Mouse (Mus musculus) v-Abl transformed pro-B cells (cell line): ENCODE measurements at regions not wholly inside any gene's neighbourhood (a gene's known extent, or its start where the extent isn't known, plus 50 kb on each side); places are given as distances from the start of the nearest gene placed in this dataset.
"Not testable (repeated sequence)": the region's sequence is repeated elsewhere in the genome, so short reads cannot be mapped to it uniquely, and the experiment has no call there.

Source experiments
- in situ Hi-C, 2 experiments: fragments of 400-800 bp; cut with MboI; formaldehyde crosslinking; loops; one replicate each; pipeline ENCODE4 v1.15.1; 2025; ENCODE audit not compliant: unreplicated experiment in 2 of 2

DNA sequence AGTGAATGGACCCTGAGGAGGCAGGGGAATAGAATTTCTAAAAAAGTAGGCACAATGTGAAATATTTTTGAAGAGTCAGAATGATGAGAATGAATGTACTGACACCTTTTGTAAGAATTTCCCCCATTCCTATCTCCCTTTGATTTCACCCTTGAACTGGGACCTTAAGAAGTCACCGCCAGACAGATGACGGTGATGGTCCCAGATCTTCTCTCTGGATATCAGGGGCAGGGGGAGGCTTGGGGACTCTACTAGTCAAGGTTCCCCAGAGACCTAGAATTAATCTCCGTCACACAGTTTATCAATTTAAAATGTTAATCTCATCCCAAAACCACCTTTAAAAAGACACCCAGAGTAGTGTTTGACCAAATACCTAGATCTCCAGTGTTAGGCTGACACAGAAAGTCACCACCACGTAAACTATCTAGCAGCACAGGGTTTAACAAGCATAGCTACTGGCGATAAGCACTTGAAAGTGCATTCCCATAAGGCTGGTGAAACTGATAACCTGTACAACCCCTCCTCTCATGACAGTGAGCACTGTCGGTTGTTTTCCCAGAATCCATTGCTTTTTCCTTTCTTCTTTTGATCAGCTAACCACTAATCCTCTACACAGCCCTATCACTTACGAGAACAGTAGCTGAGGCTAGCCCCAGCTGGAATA is 163.5 kb upstream of the Cdkn3 start:
- in situ Hi-C loops: no loop called here

DNA sequence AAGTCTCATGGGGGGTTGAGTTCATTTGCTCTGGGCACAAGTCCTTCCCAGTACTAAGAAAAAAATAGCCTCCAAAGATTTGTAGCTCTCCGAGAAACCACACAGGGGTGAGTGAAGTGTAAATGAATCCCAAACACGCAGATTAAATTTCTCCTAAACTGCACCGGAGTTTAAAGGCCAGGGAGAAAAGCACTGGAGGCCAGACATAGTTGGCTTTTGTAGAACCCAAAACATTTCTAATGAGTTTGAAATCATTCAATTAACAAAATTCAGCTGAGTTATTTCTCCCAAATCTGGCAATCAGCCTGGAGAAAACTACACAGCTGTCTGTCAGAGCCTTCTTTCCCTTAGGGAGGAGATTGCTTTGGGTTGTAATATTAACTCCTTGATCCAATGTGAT is 166.2 kb upstream of the Cdkn3 start:
- in situ Hi-C loops: no loop called here

DNA sequence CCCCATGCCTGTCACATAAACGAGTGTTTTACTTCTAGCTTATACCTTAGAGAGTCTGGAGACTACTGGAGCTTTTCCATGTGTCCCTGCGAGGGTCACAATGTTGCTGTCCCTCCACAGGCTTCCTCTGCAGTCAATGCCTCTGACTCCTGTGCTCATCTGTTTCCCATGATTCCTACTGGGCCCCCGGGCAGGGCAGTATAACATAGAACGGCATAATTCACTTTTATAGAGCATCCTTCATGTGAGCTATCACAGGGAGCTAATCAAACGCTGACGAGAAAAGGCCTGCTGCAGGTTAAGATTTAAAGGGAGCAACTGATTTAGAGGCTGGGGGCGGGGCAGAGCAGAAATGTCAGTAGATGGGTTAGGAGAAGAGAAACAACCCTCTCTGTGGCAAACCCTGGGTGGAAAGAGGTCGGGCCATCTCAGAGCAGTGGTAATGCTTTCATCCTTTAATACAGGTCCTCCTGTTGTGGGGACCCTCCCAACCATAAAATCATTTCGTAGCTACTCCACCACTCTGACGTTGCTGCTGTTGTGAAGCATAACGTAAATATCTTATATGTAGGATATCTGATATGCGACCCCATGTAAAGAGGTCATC is 168.5 kb upstream of the Cdkn3 start:
- in situ Hi-C loops: no loop called here

DNA sequence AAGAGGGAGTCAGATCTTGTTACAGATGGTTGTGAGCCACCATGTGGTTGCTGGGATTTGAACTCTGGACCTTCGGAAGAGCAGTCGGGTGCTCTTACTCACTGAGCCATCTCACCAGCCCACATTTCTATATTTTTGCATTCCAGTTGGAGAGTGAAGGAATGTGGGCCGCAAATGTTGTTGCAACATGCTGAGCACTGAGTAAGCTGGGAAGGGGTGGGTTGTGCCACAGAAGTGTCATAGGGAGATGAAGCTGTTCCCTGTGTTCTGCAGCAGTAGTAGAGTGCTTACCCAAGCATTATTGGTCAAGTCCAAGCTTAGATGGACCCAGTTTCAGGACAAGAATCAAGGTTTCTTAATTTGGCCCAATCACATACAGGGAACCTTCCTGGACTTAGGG is 169.1 kb upstream of the Cdkn3 start:
- in situ Hi-C loops: no loop called here

DNA sequence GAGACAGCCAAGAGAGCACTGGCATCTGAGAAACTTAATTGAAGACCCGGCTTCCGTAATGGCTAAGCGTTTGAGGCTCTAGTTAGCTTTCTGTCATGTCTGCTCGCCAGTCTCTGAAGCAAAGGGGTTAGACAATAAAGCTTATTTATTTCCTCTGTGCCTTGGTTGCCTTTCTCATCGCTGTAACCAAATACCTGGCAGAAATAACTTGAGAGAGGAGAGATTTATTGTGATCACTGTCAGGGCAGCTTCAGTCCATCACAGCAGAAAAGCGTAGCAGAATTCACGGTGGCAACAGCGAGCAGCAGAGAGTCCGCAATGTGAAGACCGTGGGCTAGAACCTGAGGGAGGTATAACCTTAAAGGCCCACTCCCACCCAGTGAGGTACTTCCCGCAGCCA is 174.2 kb upstream of the Cdkn3 start:
- in situ Hi-C loops: no loop called here

DNA sequence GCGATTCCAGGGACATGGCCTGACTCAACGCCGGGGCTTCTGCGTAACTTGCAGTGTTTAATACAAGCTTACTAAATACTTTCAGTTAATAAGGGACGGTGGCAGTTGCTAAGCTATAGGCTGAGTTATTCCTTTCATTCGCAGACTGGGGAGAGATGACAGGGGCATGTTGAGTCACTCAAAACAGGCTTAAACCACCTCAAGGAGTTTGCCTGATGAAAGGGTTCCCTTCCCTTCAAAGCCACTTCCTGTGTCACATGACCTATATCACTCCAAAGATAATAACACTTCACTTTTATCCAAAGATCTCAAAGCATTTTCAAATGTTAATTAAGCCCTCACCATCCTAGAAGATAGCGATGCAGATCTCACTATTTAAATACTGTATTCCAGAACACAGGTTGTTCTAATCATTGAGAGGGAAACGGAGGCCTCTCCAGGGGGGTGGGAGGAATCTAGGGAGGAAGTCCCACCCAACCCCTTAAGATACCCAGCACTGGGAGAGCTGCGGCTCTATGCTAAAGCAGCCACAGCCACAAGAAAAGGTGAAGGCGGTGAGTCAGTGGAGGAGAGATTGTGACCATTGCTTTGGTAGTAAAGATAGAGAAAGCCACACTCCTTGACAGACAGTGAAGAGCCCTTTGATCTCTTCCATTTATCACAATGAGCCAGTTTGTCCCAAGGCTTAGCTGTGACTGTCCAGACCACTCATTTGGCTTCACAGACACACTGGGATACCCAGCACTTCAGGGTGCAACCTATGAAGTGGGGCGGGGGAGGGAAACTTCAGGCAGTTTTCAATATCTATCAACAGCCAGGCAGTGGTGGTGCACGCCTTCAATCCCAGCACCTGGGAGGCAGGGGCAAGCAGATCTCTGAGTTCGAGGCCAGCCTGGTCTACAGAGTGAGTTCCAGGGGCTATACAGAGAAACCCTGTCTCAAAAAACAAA is 182.0 kb upstream of the Cdkn3 start:
- in situ Hi-C loops: no loop called here

DNA sequence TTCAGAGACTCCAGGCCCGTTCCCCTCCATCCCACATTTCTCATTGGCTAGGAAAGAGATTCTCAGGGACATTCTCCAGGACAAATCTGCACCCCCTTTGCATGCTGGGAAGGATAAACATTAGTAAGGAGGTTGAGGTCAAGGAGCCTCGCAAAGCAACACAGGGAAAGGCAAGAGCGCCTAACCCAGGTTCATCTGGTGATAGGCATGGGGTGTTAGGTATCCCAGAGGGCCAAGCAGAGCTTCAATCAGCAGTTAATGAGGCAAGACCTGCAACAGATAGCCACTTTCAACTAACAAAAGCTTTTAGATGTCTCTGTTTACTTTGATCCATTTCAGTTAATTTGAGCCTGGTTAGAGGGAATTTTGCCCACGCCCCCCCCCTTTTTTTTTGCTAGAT is 184.5 kb upstream of the Cdkn3 start:
- in situ Hi-C loops: no loop called here

DNA sequence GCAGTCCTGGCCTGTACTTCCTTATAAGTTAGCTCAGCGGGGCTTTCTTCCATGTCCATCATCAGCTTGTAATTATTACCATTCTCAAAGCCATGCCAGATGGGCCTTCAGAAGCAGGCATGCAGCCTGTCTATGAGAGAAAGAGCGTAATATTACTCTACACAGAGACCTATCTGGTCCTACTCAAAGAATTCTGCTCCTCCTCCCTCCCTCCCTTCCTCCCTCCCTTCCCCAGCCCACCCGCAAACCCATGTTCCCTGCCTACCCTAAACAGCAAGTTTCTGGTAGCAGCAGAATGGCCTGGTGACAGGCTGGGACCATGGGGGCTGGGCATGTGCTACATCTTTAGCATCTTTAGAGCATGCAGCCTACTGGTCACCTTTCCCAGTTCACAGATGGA is 184.9 kb upstream of the Cdkn3 start:
- in situ Hi-C loops: no loop called here

DNA sequence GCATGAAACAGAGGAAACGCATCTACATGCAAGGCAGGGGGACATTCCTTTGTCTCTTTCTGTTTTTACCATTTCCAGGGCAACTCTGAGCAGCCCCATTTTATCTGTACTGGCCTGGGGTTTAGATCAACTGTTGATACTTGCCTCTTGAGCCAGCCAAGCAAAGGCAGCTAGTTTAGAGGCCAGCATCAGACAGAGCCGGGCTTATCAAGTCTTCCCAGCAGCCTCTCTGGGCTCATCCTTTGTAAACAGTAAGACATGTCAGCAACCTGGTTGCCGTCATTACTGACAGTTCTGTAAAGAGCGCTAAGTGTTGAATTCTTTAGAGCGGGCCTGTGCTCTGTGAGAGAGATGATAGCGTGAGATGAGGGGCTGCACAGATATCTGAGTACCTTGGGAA is 182.9 kb upstream of the Bmp4 start:
- in situ Hi-C loops: no loop called here

DNA sequence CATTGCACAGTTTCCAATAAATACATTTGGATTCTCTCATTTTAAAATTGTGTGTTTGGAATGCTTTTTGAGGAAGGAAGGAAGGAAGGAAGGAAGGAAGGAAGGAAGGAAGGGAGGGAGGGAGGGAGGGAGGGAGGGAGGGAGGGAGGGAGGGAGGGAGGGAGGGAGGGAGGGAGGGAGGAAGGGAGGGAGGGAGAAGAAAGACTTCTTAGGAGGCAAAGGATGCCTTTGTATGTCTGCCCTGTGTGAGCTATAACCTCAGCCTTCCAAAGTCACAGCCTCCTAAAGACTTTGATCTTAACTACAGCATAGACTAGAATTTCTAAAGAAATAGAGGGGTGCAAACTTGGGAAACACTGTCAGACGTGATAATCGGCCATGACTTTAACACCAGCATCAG is 182.5 kb upstream of the Bmp4 start:
- in situ Hi-C loops: not testable (repeated sequence)

DNA sequence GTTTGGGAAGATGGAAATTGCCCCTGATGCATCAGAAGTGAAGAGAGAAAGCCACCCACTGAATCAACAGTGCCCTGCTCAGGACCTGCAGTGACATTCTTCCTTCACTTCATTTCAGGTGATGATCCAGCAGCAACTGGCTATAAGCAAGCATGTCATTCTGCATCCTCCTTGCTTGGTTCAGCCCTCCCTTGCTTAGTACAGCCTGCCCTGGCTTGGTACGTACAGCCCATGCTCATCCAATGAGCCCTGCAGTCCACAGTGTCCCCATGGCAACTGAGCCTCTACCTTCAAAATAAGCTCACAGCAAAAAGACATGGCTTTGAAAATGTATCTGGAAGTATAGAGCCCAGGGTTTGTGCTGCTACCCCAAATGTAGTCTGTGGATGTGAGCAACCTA is 181.4 kb upstream of the Bmp4 start:
- in situ Hi-C loops: no loop called here

DNA sequence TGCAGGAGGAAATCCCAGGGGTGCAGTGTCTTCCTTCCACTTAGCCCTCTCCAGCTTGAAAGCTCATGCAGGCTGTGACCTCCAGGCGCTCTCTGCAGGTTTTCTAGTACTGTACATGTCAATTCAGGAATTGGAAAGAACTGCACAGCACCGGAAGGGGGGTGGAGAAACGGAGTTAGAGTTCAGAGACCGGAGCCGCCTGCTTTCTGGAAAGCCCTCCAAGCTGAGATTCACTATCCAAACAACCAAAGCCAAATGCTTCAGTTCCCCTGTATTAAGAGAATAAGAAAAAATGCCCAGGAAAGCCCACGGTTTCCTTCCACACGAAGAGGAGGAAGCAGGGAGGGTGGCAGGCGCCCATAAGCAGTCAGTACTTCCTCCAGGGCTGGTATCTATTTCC is 178.8 kb upstream of the Bmp4 start:
- in situ Hi-C loops: no loop called here

DNA sequence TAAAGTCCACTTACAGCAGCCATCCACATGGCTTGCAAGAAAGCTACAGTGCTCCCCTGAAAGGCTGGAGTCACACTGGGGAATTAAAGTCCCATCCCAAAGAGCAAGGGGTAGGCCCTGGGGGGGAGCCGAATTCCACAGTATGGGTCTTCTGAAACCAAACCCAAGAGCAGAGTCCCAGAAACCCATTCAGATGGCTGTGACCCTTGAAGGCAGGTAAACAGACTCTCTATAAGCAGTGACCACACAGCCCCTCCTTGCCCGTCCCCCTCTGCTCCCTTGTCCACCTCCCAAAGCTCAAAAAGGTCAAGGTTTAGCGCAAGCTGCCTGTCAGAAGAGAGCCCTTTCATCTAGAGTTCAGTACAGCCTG is 176.9 kb upstream of the Bmp4 start:
- in situ Hi-C loops: no loop called here

DNA sequence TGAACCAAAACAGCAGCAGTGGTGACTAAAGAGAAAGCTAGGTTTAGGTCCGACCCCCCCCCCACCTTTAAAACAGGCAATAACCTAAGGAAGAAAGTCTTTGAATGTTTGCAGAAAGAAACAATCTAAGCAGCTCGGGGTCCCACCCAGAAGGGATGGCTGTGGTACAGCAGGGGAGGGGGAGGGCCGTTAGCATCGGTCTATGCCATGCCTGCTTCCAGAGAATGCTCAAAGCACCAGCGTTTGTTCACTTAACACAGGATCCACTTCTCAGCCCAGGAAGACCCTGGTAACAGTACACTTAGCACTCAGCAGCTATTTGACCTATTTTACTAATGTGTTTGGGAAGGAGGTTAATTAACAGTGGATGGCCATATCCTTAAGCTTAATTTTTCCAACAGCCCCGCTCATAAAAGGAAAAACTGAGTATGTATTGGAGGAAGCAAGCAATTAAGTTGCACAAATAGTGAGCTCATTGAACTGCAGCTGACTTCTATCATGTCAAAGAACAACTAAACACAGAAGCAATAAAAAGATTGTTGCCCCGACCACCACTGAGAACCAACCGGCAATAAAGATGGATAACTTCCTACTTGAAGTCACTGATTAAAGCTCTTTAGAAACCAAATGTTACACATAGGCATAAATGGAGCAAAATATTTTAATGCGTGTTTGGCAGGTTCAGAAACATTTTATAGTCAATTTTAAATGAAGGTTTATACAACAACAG is 176.4 kb upstream of the Bmp4 start:
- in situ Hi-C loops: no loop called here

DNA sequence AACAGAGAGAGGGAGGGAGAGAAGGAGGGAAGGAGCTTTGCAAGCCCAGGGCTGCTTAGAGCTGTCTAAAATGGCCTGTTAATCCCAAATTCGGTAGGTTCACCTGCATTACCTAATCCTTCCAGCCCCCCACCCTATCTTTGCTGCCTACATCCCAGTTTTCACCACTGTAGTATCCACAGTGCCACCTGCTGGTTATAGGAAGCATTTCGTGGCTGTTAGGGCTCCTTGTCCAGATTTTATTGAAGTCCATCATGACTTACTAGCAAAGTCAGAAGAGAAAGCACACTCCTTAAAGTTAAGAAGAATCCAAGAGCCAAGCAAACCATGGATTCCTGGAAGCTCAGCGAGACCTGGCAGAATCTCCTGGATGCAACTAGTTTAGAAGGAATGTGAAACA is 174.5 kb upstream of the Bmp4 start:
- in situ Hi-C loops: no loop called here

DNA sequence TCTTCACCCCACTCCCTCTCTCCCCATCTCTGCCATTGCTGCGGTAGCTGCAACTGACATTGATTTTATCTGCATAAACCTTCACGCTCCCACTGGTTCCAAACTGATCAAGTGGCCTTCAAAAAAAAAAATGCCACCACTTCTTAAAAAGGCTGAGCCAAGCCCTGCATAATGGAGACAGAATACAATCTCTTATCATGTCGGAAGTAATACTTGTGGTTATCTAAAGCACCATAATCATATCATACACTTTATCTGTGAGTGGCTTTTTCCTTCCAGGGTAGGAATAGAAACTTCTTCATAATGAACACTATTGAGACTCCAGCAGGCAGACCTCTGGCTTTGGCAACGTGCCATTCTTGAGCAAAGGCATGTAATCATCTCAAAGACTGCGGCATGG is 171.5 kb upstream of the Bmp4 start:
- in situ Hi-C loops: no loop called here

DNA sequence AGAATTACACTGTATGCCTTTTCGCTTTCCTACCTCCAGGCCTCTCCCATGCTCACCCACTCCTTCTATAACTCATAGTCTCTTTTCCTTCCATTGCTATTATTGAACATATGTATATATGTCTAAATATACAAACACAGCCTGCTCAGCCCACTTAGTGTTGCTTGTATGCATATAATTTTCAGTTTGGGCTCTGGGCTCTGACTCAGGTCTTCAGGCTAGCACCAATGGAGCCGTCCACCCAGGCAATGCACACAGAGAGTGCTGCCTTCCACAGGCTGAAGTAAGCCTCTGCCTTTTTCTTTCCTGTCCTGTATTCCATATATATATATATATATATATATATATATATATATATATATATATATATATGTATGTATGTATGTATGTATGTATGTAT is 162.8 kb upstream of the Bmp4 start:
- in situ Hi-C loops: no loop called here

DNA sequence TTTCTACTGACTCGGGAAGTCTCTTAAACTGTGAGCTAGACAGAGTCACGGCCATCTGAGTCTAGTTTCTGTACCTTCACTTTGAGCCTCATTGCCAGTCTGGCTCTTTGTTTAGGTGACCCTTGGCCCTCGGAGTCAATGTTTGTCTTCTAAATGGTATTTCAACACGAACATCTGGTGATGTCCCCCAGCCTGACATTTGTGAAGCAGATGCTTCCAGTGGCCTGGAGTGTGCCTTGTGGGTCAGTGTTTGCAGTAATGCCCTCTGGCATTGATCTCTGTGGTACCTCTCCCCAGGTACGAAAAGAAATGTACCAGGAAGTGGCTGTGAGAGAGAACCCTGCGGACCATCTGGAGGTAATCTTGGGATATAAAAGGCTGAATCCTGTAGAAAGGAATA is 155.7 kb upstream of the Bmp4 start:
- in situ Hi-C loops: no loop called here

DNA sequence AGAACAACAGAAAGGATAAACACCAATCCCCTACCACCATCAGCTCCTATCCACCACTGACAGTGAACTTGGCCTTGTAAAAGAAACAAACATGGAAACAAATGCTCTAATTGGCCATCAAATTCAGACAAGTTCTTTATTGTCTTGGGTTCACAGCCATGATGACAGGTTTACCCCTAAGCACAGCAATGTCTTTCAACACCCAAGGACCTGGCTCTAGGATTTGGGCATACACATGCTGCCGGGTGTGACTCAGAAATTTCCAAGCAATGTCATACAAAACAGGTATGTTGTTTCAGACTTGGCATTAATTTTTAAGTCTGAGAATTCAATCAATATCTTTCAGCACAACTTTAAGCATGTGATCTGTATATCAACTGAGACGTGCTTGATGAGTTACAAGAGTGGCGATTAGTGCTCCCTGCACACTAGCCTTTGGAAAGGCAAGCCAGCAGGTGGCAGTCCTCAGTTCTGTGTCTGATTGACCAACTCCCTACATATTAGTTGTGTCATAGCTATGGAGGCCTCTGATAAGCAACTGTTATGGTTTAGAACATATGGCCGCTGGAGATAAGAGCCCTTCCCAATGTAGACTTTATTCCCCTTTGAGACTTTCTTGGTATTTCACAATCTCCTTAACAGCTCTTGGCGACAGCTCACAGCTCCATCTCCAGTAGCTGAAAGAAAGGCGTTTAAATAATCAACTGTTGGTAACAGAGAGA is 149.2 kb upstream of the Bmp4 start:
- in situ Hi-C loops: no loop called here

DNA sequence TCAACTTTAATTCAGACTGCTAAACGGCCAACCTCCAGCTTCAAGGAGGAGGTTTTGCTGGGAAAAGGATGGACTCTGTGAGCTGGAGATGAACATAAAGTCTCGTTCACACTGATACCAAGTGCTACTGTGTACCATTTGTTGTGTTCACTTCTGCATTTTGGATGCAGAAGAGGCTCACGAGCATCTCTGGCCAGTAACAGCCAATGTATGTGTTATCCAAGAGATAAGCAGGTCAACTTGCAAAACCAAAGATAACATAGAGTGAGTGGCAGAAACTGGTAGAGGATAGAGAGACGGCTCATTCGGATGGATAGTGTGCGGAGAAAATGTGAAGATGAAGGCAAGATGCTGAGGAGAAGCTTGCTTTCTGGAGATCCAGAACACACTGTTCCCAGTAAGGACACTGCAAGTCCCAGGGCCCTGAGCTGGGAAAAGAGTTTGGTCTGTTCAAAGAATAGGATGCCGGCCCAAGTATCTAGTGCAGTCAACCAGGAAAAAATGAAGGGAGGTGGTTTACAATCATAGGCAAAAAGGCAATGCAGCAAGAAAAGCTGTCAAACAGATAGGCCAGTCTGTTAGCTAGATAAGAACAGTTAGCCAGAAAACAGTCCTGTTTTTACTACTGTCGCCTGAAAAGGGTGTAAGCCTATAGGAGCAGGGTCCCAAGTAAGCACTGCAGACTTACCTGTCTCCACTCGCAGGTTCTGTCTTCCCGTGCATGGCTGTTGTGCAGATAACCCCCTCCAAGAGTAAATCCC is 145.7 kb upstream of the Bmp4 start:
- in situ Hi-C loops: no loop called here
